Mouse (Mus musculus): ENCODE data around the gene Glb1. TPM values are rescaled to one million over a fixed set of nuclear protein-coding genes. Genes with fewer than 3 reads are reported as not detected.

Gene Glb1
- total and polyA plus RNA-seq, 3 experiments: 7.0 to 15.7 TPM; not detected in 1

DNA sequence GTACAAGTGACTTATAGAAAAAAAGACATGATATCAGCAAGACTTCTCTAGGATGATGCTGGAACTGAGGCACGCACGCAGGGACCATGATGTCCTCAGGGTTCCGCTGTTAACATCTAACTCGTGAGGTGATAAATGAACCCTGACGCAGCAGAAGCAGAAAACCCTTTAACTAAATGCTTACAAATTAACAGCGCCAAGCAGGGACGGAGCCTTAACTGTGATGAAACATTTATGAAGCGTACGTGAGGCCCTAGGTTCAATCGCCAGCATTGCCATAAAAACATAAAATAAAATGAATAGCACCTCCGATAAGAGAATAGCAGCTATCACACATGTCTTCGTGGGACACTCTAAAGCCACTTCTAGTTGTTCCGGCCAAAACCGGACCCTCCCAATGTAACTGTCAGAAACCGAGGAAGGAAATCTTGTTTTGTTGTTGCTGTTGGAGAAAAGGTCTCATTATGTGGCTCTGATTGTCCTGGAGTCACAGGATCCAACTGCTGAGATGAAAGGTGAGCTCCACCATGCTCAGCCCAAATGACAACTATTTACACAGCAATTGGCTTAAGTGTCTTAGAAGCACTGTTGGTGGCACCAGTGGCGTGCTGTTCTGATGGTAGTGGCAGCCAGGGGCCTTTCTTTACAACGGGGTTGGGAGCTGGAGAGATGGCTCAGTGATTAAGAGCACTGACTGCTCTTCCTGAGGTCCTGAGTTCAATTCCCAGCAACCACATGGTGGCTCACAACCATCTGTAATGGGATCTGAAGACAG, 17.8 kb upstream of the Glb1 start:
- no peak for DNase-seq (ENCODE audit: low read depth, low spot score)
- H3K4me3 ChIP-seq (ENCODE audit: control insufficient read depth in 1 of 2, insufficient read depth in 1 of 2, low read depth in 2 of 2, low read length in 2 of 2): no peak overlapping the region
- no peaks in the 10 kb centered on the region for H3K27me3 ChIP-seq (ENCODE audit: control insufficient read depth in 1 of 2, insufficient read depth in 2 of 2, low read length in 2 of 2)
- TF ChIP-seq UBTF (IDR thresholded peaks at IDR 0.05; ENCODE audit: borderline replicate concordance, insufficient read depth, low read depth, low read length) (no peak), ELF1 (IDR thresholded peaks at IDR 0.05; ENCODE audit: low read depth, low read length) (no peak), SMC3 (IDR thresholded peaks at IDR 0.05; ENCODE audit: low read depth, low read length) (no peak), MXI1 (IDR thresholded peaks at IDR 0.05; ENCODE audit: low read depth, low read length) (no peak), MAX (IDR thresholded peaks at IDR 0.05; ENCODE audit: low read length) (no peak), CTCF (IDR thresholded peaks at IDR 0.05 in 2 of 3, conservative IDR thresholded peaks at IDR 0.05 in 1 of 3; ENCODE audit: control insufficient read depth in 1 of 3, insufficient read depth in 1 of 3, low read depth in 2 of 3, low read length in 3 of 3, poor library complexity in 1 of 3, severe bottlenecking in 1 of 3) (no peak), MYB (IDR thresholded peaks at IDR 0.05; ENCODE audit: low read depth, low read length) (no peak), GATA1 (IDR thresholded peaks at IDR 0.05; ENCODE audit: low read depth, low read length) (no peak), ZKSCAN1 (IDR thresholded peaks at IDR 0.05; ENCODE audit: low read depth, low read length) (no peak), ZC3H11A (IDR thresholded peaks at IDR 0.05; ENCODE audit: low read depth, low read length) (no peak), POLR2AphosphoS5 (IDR thresholded peaks at IDR 0.05; ENCODE audit: borderline replicate concordance, low read depth, low read length) (no peak), GABPA (IDR thresholded peaks at IDR 0.05; ENCODE audit: low read depth, low read length) (no peak), RAD21 (IDR thresholded peaks at IDR 0.05; ENCODE audit: low read depth, low read length) (no peak)
- H3K27ac ChIP-seq (ENCODE audit: control insufficient read depth, low read depth, low read length): no peak overlapping the region
- no peaks in the 10 kb centered on the region for H3K9me3 ChIP-seq (replicated peaks; ENCODE audit: insufficient read depth, low read length)
- H3K36me3 ChIP-seq (ENCODE audit: control insufficient read depth in 1 of 2, insufficient read depth in 2 of 2, low read length in 2 of 2): peaks cover 0 to 1% of the 10 kb centered on the region in 2 experiments; a peak in 2 of 4 replicates
- no peak overlapping the region for H3K9ac ChIP-seq (ENCODE audit: control insufficient read depth, low read depth, low read length, poor library complexity, severe bottlenecking)
- no peaks in the 10 kb centered on the region for H3K79me2 ChIP-seq (ENCODE audit: control insufficient read depth, insufficient read depth, low read length, poor library complexity)
- no peaks in the 10 kb centered on the region for H3K4me1 ChIP-seq (ENCODE audit: control insufficient read depth in 1 of 2, insufficient read depth in 2 of 2, low read length in 2 of 2)

GRCm38 (mm10) chr9:114384691-114385090, 16.2 kb upstream of the Glb1 start:
- Histone ChIP-seq H3K4me1 (ENCODE audit: control insufficient read depth in 1 of 2, insufficient read depth in 2 of 2, low read length in 2 of 2) (no peaks in the 10 kb centered on the region), H3K36me3 (ENCODE audit: control insufficient read depth in 1 of 2, insufficient read depth in 2 of 2, low read length in 2 of 2) (0 out of 4 replicates have a peak, but pooled peaks cover 0 to 1% of the 10 kb centered on the region in 2 experiments), H3K27ac (ENCODE audit: control insufficient read depth, low read depth, low read length) (no peak overlapping the region), H3K9ac (ENCODE audit: control insufficient read depth, low read depth, low read length, poor library complexity, severe bottlenecking) (no peak overlapping the region), H3K9me3 (replicated peaks; ENCODE audit: insufficient read depth, low read length) (no peaks in the 10 kb centered on the region), H3K27me3 (ENCODE audit: control insufficient read depth in 1 of 2, insufficient read depth in 2 of 2, low read length in 2 of 2) (no peaks in the 10 kb centered on the region), H3K4me3 (ENCODE audit: control insufficient read depth in 1 of 2, insufficient read depth in 1 of 2, low read depth in 2 of 2, low read length in 2 of 2) (no peak overlapping the region), H3K79me2 (ENCODE audit: control insufficient read depth, insufficient read depth, low read length, poor library complexity) (peaks cover 3% of the 10 kb centered on the region)
- DNase-seq (ENCODE audit: low read depth, low spot score): no peak
- peak in 2 of 3 experiments; percentile 3 to 31; a peak in 2 of 6 replicates for TF ChIP-seq CTCF (IDR thresholded peaks at IDR 0.05 in 2 of 3, conservative IDR thresholded peaks at IDR 0.05 in 1 of 3; ENCODE audit: control insufficient read depth in 1 of 3, insufficient read depth in 1 of 3, low read depth in 2 of 3, low read length in 3 of 3, poor library complexity in 1 of 3, severe bottlenecking in 1 of 3)
- no peak for TF ChIP-seq POLR2A (IDR thresholded peaks at IDR 0.05; ENCODE audit: control insufficient read depth in 1 of 2, insufficient read depth in 1 of 2, low read depth in 1 of 2, low read length in 2 of 2, poor library complexity in 1 of 2)

Measured in MEL (cell line).